Mouse (Mus musculus) lung, adult 2 months (tissue): ENCODE data around the gene Supt3. TPM values are rescaled to one million over a fixed set of nuclear protein-coding genes. Genes with fewer than 3 reads are reported as not detected.

Source experiments
- DNase-seq: peaks from one replicate; pipeline ENCODE4 v3.0.0; 2022
- H3K4me1 ChIP-seq: fragments of 200-500 bp; 2 replicates; pipeline ENCODE4 v1.6.1; 2011; ENCODE audit warnings: low read length; ENCODE audit not compliant: control insufficient read depth, insufficient read depth
- H3K4me3 ChIP-seq: fragments of 200-500 bp; replicated peaks from 2 replicates; pipeline ENCODE3; 2011; ENCODE audit warnings: low read depth, mild to moderate bottlenecking, control low read depth, low read length; ENCODE audit errors: extremely low read depth
- CTCF ChIP-seq: fragments of 200-500 bp; IDR thresholded peaks from 2 replicates; pipeline ENCODE4 v1.5.1; 2011; ENCODE audit warnings: mild to moderate bottlenecking, low read length, control low read depth; ENCODE audit not compliant: insufficient read depth
- POLR2A ChIP-seq: fragments of 200-500 bp; IDR thresholded peaks from 2 replicates; pipeline ENCODE4 v1.6.1; 2011; ENCODE audit warnings: low read depth, mild to moderate bottlenecking, control low read depth, low read length, borderline replicate concordance; ENCODE audit errors: extremely low read depth
- WGBS: fragments of 180-500 bp; shearing (Covaris S2); methylation state at CpG from one replicate; pipeline ENCODE4 v1.1.7; 2018; 5-methylcytosine and 5-hydroxymethylcytosine counted together
- polyA plus RNA-seq: library from polyadenylated mRNA; depleted of rRNA; stranded (reverse); fragments of >200 nt; gene quantifications from 2 replicates; pipeline ENCODE4 v1.2.3, GENCODE M21; 2012

Gene Supt3
- polyA plus RNA-seq, 1 experiment, result 2.9 TPM

DNA sequence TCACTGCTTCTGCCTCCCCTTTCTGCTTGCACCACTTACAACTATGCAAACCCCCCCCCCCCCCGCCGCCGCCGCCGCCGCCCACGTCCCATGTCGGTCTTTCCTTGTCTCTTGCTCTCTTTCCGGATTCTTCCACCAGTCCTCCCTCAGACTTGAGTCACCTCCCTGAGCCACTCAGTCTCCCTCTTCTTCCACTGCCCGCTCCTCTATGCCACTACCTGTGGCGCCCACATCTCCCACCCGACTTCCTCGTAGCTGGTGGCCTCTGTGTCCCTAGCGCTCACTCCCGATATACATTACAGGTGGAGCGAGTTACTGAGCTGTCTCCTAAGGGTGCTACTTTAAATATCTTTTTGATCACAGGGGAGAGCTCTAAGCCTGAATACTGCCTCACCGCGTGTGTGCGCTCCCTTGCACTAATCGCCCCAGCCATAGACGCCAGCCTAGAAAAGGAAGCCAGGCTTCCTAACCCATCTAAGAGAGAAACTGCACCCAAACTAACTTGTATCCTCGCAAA lies 38.8 kb upstream of the Supt3 start:
- 11% methylated on average over 19 of the region's 22 CpGs for WGBS
- no peak for TF ChIP-seq POLR2A
- TF ChIP-seq CTCF, result no peak
- no peak overlapping the region for H3K4me3 ChIP-seq
- H3K4me1 ChIP-seq, result peaks cover 5% of the 10 kb centered on the region
- DNase-seq, result peak; percentile 19

GRCm38 (mm10) chr17:44742246-44742645 lies 34.7 kb upstream of the Supt3 start:
- 85% methylated on average over 9 of the region's 9 CpGs for WGBS
- TF ChIP-seq CTCF (no peak), POLR2A (no peak)
- peaks cover 2% of the 10 kb centered on the region for H3K4me1 ChIP-seq
- DNase-seq, result no peak
- no peak overlapping the region for H3K4me3 ChIP-seq

GRCm38 (mm10) chr17:44743780-44744179 lies 33.2 kb upstream of the Supt3 start:
- no peaks in the 10 kb centered on the region for H3K4me1 ChIP-seq
- WGBS, result 60% methylated on average over 3 of the region's 3 CpGs
- no peak overlapping the region for H3K4me3 ChIP-seq
- TF ChIP-seq POLR2A (no peak), CTCF (peak; percentile 69)
- DNase-seq, result no peak

DNA sequence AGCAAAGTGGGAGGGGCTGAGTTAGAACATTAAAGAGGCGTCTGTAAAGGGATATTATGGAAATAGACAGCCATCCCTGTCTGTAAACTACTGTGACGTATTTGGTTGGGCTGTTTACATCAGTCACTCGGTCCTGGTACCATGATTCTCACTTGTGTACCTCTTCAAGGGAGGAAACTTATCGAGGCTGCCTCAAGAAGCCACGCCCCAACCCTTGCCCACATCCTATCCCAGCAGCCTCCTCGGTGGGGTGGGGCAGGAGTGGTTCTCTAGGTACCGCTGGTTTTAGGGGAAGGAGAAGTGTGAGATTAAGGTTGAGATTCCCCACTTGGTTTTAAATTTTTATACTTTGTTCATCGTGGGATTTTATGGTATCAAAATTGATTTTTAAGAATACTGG lies 31.6 kb upstream of the Supt3 start:
- no peaks in the 10 kb centered on the region for H3K4me1 ChIP-seq
- WGBS, result 83% methylated on average over 8 of the region's 8 CpGs
- DNase-seq, result no peak
- TF ChIP-seq CTCF, result no peak
- no peak for TF ChIP-seq POLR2A
- no peak overlapping the region for H3K4me3 ChIP-seq

- H3K4me3 ChIP-seq, result no peak overlapping the region
- no peak for DNase-seq
- no peaks in the 10 kb centered on the region for H3K4me1 ChIP-seq
- WGBS, result 77% methylated on average over 11 of the region's 11 CpGs
- TF ChIP-seq CTCF, result no peak
- TF ChIP-seq POLR2A, result no peak
These were observed 10.6 kb upstream of the Supt3 start for GRCm38 (mm10) chr17:44766318-44766717.

- Histone ChIP-seq H3K4me1 (no peaks in the 10 kb centered on the region), H3K4me3 (no peak overlapping the region)
- TF ChIP-seq POLR2A (no peak), CTCF (no peak)
- no peak for DNase-seq
- 54% methylated on average over 2 of the region's 2 CpGs for WGBS
These were observed 10.0 kb upstream of the Supt3 start for GRCm38 (mm10) chr17:44766975-44767374.

DNA sequence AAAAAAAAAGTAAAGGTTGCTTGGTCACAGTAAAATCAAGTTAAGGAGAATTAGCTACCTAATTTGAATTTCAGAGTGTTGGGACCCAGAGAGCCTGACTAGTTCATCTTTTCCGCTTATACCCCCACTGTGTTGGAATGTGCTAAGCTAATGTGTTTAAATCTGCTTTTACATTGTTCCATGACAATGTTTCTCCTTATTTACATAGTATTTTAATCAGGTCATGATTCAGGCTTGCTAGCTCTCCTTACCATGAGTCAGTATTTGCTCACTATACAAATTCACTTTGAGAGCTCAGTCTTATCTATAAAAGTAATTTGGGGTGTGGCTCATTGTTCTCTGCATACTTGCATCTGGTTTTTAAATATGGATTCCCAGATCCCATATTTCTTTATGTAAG lies 9.6 kb upstream of the Supt3 start:
- no peak overlapping the region for H3K4me3 ChIP-seq
- DNase-seq, result no peak
- TF ChIP-seq CTCF (no peak), POLR2A (no peak)
- WGBS, result 67% methylated on average over 1 of the region's 1 CpGs
- H3K4me1 ChIP-seq, result no peaks in the 10 kb centered on the region

GRCm38 (mm10) chr17:44768522-44768921 lies 8.4 kb upstream of the Supt3 start:
- TF ChIP-seq POLR2A, result no peak
- TF ChIP-seq CTCF, result no peak
- H3K4me1 ChIP-seq, result no peaks in the 10 kb centered on the region
- no peak for DNase-seq
- no peak overlapping the region for H3K4me3 ChIP-seq
- 65% methylated on average over 5 of the region's 5 CpGs for whole genome bisulfite sequencing

DNA sequence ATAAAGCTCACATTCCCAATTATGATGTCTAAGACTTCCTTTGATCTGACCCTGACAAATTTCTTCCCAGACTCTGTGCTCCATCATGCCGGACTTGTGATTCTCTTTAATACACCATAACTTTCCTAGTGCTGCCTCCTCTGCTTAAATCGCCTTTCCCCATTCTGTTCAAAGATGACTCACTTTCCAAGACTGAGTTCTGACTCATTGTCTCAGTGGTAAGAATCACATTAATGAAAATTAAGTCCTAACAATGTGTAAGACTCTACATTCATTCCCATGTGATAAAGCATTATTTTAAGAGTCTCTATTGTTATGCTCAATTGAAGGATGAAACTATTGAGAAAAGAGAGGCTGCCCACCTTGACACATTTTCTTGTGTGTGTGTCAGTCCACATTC lies 6.1 kb upstream of the Supt3 start:
- no peak for DNase-seq
- WGBS, result 85% methylated on average over 2 of the region's 2 CpGs
- H3K4me3 ChIP-seq, result no peak overlapping the region
- TF ChIP-seq POLR2A (no peak), CTCF (no peak)
- no peaks in the 10 kb centered on the region for H3K4me1 ChIP-seq

GRCm38 (mm10) chr17:44772576-44772975 lies 4.4 kb upstream of the Supt3 start:
- no peak for TF ChIP-seq CTCF
- no peak for TF ChIP-seq POLR2A
- no peak overlapping the region for H3K4me3 ChIP-seq
- WGBS, result 91% methylated on average over 2 of the region's 2 CpGs
- no peak for DNase-seq
- peaks cover under 1% of the 10 kb centered on the region; the same call in 1 of the 2 replicates for H3K4me1 ChIP-seq

- under 1% methylated on average over 35 of the region's 35 CpGs for WGBS
- DNase-seq, result peak; percentile 66
- TF ChIP-seq CTCF (0 out of 2 replicates have a peak, but pooled peaks have one; percentile 1), POLR2A (0 out of 2 replicates have a peak, but pooled peaks have one; percentile 23)
- H3K4me1 ChIP-seq, result peaks cover 2% of the 10 kb centered on the region; the same call in 1 of the 2 replicates
- H3K4me3 ChIP-seq, result peak overlapping the region; percentile 86
These were observed 419 bp downstream of the Supt3 start for GRCm38 (mm10) chr17:44777337-44777804.
